Mouse (Mus musculus) thymus, postnatal 4 days (tissue): ENCODE measurements around the gene Ndufaf7.

Experiments
- DNase-seq: peaks from one replicate; pipeline ENCODE4 v3.0.0; 2021

Ndufaf7 gene

DNA sequence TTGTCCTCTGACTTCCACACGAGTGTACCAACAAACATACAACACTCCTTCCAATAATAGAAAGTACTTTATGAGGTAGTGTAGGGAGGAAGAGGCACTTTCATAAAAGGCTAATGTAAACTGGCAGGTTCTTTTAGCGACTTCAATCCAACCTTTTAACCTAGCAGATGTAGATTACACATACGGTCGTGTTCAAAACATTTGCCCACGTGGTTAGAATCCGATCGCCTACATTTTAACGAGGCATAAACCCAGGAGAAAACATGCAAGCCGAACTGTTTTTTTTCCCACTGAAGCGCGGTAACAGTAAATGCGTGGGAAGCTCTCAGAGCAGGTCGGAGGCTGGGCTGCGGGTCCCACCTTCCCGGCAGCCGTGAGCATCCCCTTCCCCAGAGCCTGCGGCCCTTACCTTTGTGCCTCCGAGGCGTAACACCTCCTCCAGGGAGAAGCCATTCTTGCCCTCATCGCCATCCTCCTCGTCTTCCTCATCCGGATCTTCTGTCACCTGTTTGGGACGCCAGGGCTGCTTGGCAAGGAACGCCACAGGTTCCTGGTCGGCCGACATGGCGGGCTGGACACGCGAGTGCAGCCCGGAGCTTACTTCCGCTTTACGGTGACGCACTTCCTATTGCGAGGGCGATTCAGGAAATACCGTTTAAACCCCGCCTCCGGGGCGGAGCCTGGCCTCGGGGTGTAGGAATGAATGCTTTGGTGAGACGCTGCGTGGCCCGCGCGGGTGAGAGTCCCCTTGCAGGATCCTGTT is at the start of gene Ndufaf7, which contains the start of gene Cebpz:
Ndufaf7 (plus strand) TSS at position 671 of the 763 bp plus-strand sequence.
Cebpz (minus strand) TSS at position 601 of the 763 bp plus-strand sequence.
- DNase-seq = peak; percentile 98

- no peak for DNase-seq
Measured at GRCm38 (mm10) chr17:78888554-78888953, 48.4 kb upstream of the Ndufaf7 start.

GRCm38 (mm10) chr17:78889184-78889583 is 47.8 kb upstream of the Ndufaf7 start:
- DNase-seq = no peak

DNA sequence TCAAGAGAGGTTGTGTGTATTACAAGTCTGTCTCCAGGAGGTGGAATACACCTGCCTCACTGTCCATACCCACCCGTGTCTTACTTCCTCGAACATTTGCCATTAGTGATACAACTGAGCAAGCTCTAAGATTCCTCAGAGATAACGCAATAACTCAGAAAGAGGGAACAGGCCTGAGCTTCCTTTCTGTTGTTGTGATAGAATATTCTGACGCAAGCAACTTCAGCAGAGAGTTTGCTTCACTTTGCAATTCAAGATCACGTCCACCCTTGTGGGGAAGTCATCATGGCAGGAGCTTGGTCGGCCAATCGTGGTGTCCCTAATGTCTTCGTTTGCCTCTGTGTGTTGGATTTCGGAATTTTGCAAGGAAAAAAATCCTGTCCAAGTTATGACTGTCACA is 45.9 kb upstream of the Ndufaf7 start:
- no peak for DNase-seq

- DNase-seq = no peak
Measured at GRCm38 (mm10) chr17:78894991-78895390, 41.9 kb upstream of the Ndufaf7 start.

DNA sequence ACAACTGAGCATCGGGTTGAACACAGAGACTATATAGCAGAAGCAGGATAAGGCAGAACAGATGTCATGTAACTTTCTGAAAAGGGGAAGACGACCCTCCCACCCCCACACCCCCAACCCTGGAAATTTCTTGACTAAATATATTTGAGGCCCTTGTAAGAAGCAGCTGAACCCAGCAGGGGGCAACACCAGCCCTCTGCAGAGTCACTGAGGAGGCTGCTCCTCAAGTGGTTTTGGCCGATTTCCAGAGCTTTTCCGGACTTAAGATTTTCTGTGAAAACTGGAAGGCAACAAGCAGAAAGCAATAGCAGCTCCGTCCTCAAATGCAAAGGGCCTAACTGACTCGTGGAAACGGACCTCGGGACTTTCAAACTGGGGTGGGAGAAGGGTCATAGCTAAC is 41.5 kb upstream of the Ndufaf7 start:
- peak; percentile 47 for DNase-seq

DNA sequence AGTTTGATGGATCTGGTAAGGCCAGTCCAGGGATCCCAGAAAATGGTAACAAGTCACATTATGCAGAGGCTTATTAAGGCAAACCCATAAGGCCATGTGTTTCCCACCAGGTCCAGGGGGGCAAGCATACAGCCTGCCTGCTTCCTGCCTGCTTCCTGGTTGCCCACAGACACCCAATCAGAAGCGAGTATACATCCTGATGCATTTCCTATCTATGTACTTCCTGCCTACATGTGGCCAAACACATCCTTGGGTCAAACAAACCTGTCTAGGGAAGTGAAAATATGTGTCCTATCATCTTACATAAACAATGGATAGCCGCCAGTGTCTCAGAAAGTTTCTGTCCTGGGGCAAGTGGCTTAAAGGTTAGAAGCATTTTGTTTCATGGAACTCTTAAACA is 33.8 kb upstream of the Ndufaf7 start:
- no peak for DNase-seq

GRCm38 (mm10) chr17:78906892-78907291 is 30.0 kb upstream of the Ndufaf7 start, which contains the start of gene Sult6b1:
Sult6b1 (minus strand) TSS chr17:78906992.
- DNase-seq = no peak

DNA sequence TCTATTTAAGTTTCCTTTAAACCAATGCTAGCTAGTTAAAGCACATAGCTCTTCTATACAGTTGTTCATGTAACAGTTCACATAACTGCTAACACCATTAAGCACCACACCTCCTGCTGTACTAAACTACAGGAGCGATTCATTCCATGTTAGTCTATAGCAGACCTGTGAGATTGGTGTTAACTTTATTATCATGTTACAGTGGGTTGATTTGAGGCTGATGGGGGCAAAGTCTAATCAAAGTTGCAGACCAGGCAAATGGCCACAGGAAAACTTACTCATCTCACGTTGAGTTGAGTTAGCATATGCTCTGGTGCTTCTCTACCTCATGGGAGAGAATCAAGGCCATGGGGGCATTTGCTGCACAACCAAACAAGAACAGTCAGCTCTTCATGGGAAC is 27.6 kb upstream of the Ndufaf7 start:
- no peak for DNase-seq

DNA sequence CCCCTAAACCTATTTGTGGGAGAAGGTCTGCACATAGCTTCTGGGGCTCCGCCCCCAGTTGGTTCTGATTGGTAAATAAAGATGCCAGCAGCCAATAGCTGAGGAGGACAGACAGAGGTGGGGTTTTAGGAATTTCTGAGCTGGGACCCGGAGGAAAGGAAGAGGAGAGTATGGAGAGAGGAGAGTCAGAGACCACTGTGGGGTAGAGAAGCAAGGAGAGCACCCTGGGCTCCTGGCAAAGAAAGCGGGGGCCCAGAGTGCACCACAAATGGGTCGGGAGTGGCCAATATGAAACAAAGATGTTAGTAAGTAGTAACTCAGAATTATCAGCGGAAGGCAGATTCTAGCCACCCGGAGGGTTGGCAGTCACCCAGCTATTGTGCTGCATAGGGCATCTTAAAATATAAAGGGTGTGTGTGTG is 24.1 kb upstream of the Ndufaf7 start:
- peak; percentile 54 for DNase-seq

GRCm38 (mm10) chr17:78913921-78914320 is 23.0 kb upstream of the Ndufaf7 start:
- DNase-seq = no peak

GRCm38 (mm10) chr17:78915772-78916171 is 21.2 kb upstream of the Ndufaf7 start:
- DNase-seq = no peak

DNA sequence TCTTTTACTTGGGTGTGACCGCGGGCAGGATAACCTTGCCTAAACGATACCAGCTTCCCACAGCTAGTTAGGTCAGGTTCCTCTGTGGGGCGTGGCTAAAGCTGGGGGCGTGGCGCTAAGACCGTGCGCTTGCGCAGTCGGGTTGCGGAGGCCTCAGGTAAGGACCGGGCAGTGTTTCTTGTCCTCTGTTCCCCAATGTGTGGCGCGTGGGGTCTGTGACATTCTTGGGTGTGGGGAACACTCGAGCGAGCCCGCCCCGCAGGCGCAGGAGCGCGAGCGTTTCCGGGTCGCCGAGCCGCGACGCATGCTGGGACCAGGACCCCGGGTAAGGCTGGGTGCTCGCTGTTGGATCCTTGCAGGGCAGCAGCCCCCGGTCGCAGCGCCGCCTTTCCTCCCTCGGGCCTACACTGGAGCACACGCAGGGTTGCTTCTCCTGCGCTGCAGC is 20.5 kb upstream of the Ndufaf7 start, which contains the start of gene Cebpzos:
Cebpzos (plus strand) TSS at position 132 of the 445 bp plus-strand sequence.
- peak; percentile 92 for DNase-seq

GRCm38 (mm10) chr17:78916899-78917298 is 20.0 kb upstream of the Ndufaf7 start:
- no peak for DNase-seq

GRCm38 (mm10) chr17:78917696-78918095 is 19.2 kb upstream of the Ndufaf7 start:
- DNase-seq = no peak

DNA sequence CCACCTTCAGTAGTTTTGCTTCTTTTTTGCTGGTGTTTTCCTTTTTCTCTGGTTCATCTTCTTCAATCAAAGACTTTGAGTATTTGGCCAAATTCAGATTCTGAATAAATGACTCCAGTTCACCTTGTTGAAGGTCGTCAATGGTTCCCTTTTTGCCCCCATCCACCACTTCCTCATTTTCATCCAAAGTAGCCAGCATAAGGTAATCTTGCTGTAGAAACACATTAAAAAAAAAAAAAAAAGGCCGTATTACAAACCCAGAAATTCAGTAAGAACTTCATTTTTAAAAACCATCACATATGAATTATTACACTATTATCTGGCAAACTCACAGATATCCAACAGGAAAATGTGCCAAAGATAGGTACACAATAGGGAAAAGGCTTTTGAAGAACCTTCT is 1.1 kb upstream of the Ndufaf7 start:
- DNase-seq = no peak

DNA sequence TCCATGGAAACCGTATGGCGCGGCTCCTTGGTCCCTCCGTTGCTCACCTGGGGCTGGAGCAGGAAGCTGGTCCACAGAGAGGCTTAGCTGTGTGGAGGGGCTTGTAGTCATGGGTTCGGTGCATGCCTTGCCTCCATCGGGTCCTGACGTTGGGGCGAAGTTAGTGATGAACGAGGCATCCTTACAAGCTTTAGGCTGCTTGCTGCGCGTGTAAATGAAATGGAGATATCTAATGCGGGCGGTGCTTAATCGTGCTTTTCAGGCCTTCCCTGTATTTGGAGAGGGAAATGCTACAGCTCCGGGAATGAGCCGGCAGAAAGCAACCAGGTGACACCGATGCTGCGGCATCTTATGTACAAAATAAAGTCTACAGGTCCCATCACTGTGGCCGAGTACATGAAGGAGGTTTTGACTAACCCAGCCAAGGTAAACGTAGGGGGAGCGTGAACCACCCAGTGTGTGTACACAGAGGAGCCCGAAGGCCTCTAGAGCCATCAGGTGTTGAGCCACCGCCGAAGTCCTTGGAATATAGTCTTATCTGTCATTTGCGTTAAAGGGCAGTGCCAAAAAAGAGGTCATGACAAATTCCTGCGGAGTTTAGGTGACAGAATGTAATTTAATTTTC is 405 bp downstream of the Ndufaf7 start:
- no peak for DNase-seq

- no peak for DNase-seq
Measured at GRCm38 (mm10) chr17:78938927-78939326, 2.0 kb downstream of the Ndufaf7 start.

GRCm38 (mm10) chr17:78942579-78942978 is 5.6 kb downstream of the Ndufaf7 start:
- no peak for DNase-seq

- no peak for DNase-seq
Measured at GRCm38 (mm10) chr17:78951225-78951624, 14.3 kb downstream of the Ndufaf7 start.

- DNase-seq = no peak
Measured at GRCm38 (mm10) chr17:78952070-78952469, 15.1 kb downstream of the Ndufaf7 start.

DNA sequence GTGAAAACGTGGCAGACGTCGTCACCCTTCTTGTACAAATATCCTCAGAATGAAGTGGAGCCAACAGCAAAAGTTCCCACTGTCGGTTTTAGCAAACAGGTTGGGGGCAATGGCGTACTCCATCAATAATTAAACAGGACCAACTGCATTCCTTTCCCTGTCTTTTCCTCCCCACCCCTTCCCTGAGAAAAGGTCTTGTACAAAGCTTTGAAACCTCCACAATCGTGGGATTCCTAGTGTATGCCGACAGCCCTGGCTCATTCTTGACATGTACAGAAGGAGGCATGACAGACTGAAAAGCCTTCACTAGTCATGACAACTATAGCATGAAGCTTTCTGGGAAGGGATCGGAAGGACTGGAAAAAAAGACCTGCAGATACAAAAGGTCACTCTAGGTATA is 16.3 kb downstream of the Ndufaf7 start:
- DNase-seq = no peak

- DNase-seq = no peak
Measured at GRCm38 (mm10) chr17:78959473-78959872, 22.5 kb downstream of the Ndufaf7 start.

DNA sequence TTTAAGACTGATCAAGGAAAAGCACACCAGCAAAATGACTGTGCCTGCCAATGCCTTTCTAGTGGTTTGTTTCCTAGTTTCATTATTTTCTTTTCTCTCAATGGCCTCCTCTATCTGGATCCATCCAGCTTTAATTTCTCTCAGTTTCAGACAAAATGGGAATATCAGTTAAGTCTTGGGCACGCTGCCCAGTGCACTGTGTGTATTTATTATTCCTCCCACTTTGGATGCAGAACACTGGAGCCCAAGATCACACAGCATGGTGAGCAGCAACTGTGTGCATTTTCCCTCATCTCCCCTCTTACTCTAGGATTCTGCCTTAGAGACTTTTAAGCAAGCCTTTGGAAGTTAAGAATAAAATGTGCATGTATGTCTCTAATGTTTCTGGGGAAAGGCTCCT is 27.5 kb downstream of the Ndufaf7 start:
- no peak for DNase-seq
